Mouse (Mus musculus) A20 (cell line): ENCODE results near the gene Ruvbl2.

Experiments used
- DNase-seq: peaks from one replicate; pipeline ENCODE4 v3.0.0-alpha.2; 2011; ENCODE audit warnings: low read depth, low spot score

Ruvbl2 gene

GRCm38 (mm10) chr7:45461326-45461725, 23.4 kb upstream of the Ruvbl2 start:
- no peak for DNase-seq

DNA sequence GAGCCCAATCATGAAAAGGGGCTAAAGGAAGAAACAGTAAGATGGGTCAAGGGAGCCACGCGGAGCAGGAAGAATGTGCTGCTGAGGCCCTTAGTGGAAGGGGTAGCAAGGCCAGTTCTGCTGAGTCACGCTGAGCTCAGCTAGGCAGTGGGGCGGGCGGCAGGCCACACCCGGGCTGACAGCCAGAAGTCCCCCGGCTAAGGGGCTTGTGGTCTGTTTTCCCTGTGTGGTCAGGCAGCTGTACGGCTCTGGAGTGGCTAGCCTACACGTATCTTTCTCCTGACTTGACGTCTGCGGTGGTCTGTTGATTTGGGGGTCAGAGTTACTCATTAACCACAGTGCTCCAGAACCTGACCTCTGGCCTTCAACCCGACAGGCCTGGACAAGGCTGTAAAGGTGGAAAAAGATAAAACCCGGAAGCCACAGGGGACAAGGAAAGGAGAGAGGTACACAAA, 23.0 kb upstream of the Ruvbl2 start:
- DNase-seq, result peak; percentile 87

DNA sequence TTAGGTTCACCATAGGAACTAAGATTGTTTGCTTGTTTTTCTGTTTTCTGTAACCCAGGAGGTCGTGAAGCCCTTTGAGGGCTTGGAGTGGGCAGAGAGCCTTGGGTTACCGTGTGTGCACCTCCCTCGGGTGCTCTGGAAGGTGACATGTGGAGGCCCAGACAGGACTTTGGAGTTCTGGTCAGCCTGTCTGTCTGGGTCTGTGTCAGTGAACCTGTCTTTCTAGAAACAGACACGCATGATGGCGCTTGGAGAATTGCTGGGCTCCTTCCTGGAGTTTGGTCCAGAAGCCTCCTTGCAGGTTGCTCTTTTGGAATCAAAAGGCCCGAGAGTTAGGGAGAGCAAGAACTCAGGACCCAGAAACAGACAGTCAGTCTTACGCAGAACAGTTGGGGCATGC, 22.5 kb upstream of the Ruvbl2 start:
- no peak for DNase-seq

GRCm38 (mm10) chr7:45459564-45460140, 21.8 kb upstream of the Ruvbl2 start, which contains the start of gene Ftl1:
Gene Ftl1, minus strand, starts transcription at chr7:45459884.
- peak; percentile 99 for DNase-seq

GRCm38 (mm10) chr7:45458748-45459563, 21.1 kb upstream of the Ruvbl2 start:
- DNase-seq, result peak; percentile 74

- peak; percentile 83 for DNase-seq
Observed at GRCm38 (mm10) chr7:45457204-45458060, 19.5 kb upstream of the Ruvbl2 start.

DNA sequence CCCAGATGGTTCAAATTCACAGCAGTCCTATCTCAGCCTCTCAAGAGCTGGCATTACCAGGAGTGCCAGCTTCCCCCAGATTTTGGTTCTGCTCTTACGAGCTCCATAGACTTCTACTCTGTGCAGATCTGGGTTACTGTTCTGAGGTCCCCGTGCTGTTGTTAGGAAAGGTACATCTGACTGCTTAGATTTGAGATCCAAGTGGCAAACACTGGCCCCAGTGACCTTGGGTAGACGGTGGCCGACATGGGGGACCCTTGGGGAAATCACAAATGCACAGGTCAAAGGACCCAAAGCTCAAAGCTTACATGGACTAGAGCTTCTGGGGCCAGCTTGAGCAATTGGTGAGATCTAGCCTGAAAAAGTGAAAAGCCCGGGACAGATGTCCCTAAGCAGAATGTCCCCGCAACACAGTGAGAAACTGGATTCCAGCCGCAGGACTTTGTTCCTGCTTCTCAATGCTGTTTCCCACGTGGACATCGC, 18.9 kb upstream of the Ruvbl2 start:
- peak; percentile 57 for DNase-seq

DNA sequence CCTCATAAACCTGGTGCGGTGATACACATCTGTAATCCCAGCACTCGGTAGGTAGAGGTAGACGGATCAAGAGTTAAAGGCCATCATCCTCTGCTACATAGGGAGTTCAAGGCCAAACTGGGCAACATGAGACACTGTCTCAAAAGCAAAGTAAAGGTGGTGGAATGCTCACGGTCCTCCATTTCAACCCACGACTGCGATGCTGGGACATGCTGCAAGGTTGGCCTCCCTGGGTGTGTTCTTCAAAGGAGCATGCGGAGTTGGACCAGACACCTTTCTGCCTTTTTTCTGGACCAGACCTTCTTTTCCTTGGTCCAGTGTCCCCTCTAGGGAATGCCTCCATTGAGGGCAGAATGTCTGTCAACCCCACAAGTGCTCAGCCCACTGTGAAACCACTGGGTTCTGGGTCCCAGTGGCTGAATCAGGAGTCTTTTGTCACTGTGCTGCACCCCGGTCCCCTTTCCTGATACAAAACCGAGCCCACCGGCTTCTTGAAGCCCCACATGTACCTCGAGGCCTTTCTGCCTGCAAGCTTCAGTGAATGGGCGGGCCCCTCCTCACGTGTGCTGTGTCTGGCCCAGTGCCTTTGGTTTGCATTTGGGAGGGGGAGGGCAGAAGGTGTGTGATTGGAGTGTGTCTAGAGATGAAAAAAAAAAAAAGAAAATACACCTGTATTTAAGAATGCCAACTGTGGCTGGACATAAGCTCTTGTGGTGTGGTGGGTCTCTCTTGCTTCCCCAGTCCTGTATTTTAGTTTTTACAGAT, 18.2 kb upstream of the Ruvbl2 start:
- DNase-seq, result peak; percentile 52

DNA sequence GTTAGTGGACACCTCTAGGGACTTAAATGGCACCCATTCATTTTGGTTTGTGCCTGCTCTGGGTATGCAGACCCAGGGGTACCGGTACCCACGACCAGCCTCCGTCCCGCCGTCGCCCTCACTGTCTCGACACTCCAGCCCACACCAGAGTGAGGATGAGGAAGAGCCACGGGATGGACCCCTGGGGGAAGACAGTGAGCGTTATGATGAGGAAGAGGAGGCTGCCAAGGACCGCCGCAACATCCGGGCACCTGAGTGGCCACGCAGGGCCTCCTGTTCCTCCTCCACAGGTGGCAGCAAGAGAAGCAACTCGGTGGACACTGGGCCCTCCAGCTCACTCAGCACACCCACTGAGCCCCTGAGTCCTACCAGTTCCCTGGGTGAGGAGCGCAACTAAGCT, 17.1 kb upstream of the Ruvbl2 start:
- DNase-seq, result no peak

DNA sequence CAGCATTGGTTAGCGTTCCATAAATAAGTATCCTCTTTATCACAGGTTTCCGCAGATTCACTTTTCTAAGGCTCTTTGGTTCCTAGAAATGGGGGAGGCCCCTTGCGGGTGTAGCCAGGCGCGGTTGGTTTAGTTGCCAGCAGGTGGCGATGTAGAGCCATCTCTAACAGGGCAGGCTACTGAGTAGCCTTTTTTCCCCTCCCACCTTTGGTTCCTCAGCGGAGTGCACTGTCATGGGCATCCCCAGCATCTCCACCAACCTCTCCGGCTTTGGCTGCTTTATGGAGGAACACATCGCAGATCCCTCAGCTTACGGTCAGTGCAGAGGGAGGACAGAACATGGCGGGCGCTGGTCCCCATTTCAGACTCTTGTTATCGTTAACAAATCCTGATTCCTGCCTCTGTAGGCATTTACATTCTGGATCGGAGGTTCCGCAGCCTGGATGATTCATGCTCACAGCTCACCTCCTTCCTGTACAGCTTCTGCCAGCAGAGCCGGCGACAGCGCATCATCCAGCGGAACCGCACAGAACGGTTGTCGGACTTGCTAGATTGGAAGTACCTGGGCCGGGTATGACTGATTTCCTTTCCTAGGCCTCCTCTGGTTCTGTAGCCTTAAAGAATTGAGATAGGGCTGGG, 13.6 kb upstream of the Ruvbl2 start:
- DNase-seq, result peak; percentile 84

GRCm38 (mm10) chr7:45449974-45450373, 12.1 kb upstream of the Ruvbl2 start:
- DNase-seq, result no peak

GRCm38 (mm10) chr7:45447325-45447990, 9.6 kb upstream of the Ruvbl2 start:
- DNase-seq, result peak; percentile 80

DNA sequence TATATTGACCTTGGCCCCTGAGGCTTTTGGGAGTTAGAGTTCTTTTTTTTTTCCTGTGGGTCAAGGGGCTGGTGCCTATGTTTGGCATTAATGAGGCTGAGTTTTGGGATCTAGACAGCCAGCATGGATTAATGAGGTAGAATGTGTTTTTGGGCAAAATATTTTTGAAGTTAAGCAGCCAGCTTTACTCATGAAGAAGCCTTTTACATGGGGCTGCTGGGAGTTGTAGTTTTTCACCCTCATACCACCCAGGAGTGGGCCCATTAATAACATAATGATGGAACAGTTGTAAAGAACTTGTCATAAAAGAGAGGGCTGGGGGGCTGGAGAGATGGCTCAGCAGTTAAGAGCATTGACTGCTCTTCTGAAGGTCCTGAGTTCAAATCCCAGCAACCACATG, 8.7 kb upstream of the Ruvbl2 start:
- peak; percentile 32 for DNase-seq

- DNase-seq, result no peak
Observed at GRCm38 (mm10) chr7:45443526-45444420, 5.9 kb upstream of the Ruvbl2 start.

DNA sequence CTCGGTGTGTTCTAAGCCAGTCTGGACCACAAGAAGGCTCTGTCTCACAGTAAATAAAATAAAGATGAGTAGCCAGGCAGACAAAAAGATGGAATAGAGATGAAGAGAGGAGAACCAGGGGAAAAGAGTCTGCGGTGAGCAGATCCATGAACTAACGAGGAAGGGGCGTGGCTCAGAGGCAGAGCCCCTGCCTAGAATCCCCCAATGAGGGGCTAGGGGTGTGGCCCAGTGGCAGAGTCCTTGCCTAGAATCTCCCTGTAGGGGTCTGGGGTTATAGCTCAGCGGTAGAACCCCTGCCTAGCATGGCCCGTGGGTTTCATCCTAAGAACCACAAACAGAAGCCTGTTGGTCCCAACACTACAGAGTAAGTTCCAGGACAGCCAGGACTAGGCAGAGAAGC, 850 bp downstream of the Ruvbl2 start:
- DNase-seq, result peak; percentile 29

- DNase-seq, result no peak
Observed at GRCm38 (mm10) chr7:45436444-45436843, 1.5 kb downstream of the Ruvbl2 start.

DNA sequence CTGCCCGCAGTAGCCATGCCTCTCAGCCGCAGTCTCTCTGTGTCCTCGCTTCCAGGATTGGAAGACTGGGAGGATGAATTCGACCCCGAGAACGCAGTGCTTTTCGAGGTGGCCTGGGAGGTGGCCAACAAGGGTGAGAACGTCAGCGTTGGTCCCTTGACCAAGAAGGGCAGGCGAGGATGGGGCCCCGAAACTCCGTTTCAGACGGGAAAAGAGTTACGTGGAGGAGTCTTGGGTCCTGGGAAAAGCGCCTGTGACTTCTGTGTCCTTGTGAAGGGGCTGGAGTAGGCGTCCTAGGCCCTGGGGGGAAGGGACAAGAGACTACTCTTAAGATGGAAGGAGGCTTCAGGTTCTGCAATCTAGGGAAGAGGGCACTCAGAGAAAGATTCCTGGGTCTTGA, 2.9 kb downstream of the Ruvbl2 start:
- no peak for DNase-seq

DNA sequence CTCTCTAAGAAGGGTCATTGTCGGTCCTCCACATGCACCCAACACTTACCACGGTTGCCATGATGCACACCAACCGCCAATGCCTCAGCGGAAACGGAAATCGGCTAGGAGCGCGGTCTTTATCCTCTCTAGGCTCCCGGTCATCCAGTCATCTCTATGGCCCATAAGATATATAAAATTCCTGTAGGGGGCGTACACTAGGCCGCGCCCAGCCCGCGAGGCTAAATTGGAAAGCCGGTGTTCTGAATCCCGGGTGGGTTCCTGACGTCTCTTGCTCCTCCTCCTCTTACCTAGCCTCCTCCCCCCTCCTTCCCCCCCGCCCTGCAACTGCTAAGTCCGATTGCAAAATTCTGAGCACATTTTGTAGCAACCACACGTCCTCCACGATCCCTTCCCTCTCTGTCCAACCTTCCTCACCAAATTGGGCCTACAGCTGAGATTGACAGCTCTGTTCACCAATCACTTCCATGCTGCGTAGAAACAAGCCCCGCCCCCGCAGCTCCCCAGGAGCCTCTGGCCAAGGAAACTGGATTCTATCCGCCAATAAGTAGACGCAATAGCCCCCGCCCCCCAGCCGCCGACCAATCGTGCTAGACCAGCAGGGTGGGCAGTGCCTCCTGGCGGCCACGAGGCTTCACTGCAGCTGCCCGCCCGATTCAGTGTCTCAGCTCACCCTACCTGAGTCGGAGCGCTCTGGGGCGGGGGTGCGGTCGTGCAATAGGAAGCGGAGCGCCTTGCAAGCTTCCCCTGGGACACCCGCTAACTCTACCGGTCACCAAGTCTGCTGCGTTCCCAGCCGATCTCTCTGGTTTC, 3.5 kb downstream of the Ruvbl2 start, which contains the start of gene Gys1:
Gene Gys1, plus strand, starts transcription at position 642 of the 813 bp plus-strand sequence.
- DNase-seq, result peak; percentile 100
